Mouse (Mus musculus) gastrocnemius, postnatal 36 days (tissue): ENCODE data around the gene Trim39. TPM values are rescaled to one million over a fixed set of nuclear protein-coding genes. Genes with fewer than 3 reads are reported as not detected.

Source experiments
- DNase-seq, 2 experiments: peaks; one replicate each; pipeline ENCODE4 v3.0.0; 2022
- intact Hi-C: fragments of 180-260 bp; cut with DNase I; formaldehyde crosslinking; loops from one replicate; pipeline ENCODE4 v1.15.1; 2025
- long read RNA-seq, 2 experiments: library from polyadenylated mRNA; stranded (forward); transcript quantifications; one replicate each; pipeline ENCODE4 v2.0.0; 2021
- total RNA-seq, 2 experiments: library from RNA; stranded (reverse); gene quantifications; 2 replicates each; pipeline ENCODE4 v1.2.3; 2021

The Trim39 gene
- total RNA-seq: 1 to 10 TPM; 4.0 to 5.9 TPM
- long read RNA-seq, experiment 1, partial matches to known transcripts: 0 of 3 reads
- long read RNA-seq, experiment 1, other reads (novel, unspliced or antisense): 1 of 3 reads
- long read RNA-seq, experiment 2, partial matches to known transcripts: 0 of 2 reads
- long read RNA-seq, experiment 2, other reads (novel, unspliced or antisense): 2 of 2 reads

- intact Hi-C loops: no loop called here
- DNase-seq: peak; percentile 51 to 88
Measured at GRCm38 (mm10) chr17:36271586-36272256, at the start of gene Trim39. Gene Trim39 (minus strand): TSS chr17:36272247.

GRCm38 (mm10) chr17:36315689-36316253 is 43.7 kb upstream of the Trim39 start:
- DNase-seq: no peak
- intact Hi-C loops: loop anchor here (5.0 kb wide), 1 partner anchor 107 kb away; no protein-coding TSS in a partner anchor

- DNase-seq: no peak
- intact Hi-C loops: loop anchor here (5.0 kb wide), 1 partner anchor 107 kb away; no protein-coding TSS in a partner anchor
Measured at GRCm38 (mm10) chr17:36315041-36315688, 43.1 kb upstream of the Trim39 start.

- intact Hi-C loops: no loop called here
- no peak for DNase-seq
Measured at GRCm38 (mm10) chr17:36314511-36314910, 42.5 kb upstream of the Trim39 start.

- intact Hi-C loops: loop anchor here (2.0 to 5.0 kb wide), 2 partner anchors 46 to 108 kb away; no protein-coding TSS in a partner anchor
- no peak for DNase-seq
Measured at GRCm38 (mm10) chr17:36309293-36309692, 37.2 kb upstream of the Trim39 start.

- intact Hi-C loops: loop anchor here (2.0 to 5.0 kb wide), 2 partner anchors 46 to 108 kb away; no protein-coding TSS in a partner anchor
Measured at GRCm38 (mm10) chr17:36308855-36309254, 36.8 kb upstream of the Trim39 start.

DNA sequence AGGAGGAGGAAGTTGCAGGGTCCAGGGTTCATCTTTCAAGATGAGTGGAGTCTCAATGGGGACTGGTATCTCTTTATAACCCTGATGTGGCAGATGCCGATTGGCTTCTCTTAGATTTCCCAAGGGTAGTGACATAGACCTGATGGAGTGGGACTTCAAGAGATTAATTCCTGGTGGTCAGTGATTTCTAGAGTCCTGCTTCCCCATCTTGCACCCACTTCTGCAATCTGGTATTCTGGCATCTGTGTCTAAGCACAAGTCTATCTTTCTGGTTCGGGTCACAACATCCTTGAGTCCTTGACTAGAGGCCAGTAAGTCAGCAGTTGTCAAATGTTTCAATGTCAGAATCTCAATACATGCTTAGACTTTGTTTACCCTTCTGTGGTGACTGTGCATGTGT is 14.3 kb upstream of the Trim39 start, which contains the start of gene H2-M10.2:
TSS of gene H2-M10.2 (minus strand) at position 101 of the 400 bp plus-strand sequence.
- intact Hi-C loops: no loop called here
- no peak for DNase-seq

More at GRCm38 (mm10) chr17:36308855-36309254, 36.8 kb upstream of the Trim39 start:
- peak; percentile 18 to 52 for DNase-seq

DNA sequence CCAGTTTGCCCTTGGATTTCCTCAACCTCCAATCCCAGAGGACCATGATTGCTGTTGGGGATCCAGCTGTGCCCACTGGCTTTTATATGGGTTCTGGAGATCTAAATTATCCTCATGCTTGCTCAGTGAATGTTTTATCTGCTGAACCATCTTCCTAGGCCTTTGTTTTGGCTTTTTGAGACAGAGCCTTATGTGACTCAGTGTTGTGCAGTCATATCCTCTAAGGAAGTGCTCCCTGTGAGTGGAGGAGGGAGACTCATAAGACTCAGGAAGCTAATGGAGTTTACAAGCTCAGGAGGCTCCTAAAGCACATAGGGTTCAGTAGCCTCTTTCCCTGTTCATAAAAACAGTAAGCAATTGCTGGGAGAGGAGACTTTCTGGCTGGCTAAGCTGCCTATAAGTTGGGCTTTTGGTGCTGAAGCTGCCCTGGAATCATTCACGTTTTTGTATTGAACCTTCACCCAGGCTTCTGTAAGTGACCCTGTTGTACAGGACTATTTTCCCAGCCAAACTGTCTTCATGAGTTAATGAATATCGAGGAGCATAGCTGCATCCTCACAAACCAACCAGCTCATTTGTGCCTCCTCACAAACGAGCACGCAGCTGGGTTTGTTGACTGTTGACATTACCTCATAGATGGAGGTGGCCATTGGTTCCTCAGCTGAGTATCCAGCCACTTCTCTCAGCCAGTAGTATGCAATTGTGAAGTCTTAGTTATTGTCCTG is 9.6 kb upstream of the Trim39 start:
- intact Hi-C loops: no loop called here
- no peak for DNase-seq

DNA sequence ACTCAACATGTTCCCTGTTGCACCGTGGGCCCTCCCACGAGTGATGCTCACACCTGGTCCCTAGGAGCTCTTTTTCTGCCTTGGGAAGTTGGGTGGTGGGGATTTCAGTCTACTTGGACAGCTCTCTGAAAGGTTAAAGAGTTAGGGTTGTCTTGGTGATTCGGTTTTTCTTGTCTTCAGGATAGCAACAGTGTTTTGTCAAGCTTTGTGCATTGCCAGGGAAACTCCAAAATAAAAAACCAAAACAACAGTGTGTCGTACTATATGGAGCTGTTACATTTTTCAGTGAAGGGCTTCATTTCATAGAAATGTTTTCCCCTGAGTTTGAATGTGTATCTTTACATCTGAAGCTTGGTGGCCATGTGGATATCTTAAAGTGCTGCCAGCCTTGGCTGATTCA is 2.7 kb upstream of the Trim39 start:
- intact Hi-C loops: no loop called here
- DNase-seq: no peak

DNA sequence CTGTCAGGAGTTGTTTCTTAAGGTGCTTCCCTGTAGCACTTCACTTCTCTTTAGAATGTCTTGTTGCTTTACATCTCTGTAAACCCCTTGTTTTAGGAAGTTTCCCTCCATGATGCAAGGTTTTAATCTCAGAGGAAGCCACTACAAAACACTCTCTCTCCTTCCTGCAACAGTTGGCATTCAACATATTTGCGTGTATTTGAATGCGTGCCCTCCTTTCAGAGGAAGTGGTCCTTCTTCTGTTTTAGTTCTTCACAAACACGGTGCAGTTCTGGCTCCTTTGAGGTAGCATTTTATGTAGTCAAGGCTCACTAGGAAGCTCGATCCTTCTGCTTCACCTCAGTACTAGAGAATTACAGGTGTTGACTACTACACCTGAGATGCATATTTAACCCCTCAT is 1.7 kb upstream of the Trim39 start:
- DNase-seq: no peak
- intact Hi-C loops: no loop called here

GRCm38 (mm10) chr17:36272643-36273366 is 758 bp upstream of the Trim39 start:
- intact Hi-C loops: no loop called here
- no peak for DNase-seq

GRCm38 (mm10) chr17:36270956-36271585 is 976 bp downstream of the Trim39 start:
- peak; percentile 77 to 90 for DNase-seq
- intact Hi-C loops: no loop called here

GRCm38 (mm10) chr17:36265834-36266233 is 6.2 kb downstream of the Trim39 start:
- DNase-seq: no peak
- intact Hi-C loops: no loop called here

DNA sequence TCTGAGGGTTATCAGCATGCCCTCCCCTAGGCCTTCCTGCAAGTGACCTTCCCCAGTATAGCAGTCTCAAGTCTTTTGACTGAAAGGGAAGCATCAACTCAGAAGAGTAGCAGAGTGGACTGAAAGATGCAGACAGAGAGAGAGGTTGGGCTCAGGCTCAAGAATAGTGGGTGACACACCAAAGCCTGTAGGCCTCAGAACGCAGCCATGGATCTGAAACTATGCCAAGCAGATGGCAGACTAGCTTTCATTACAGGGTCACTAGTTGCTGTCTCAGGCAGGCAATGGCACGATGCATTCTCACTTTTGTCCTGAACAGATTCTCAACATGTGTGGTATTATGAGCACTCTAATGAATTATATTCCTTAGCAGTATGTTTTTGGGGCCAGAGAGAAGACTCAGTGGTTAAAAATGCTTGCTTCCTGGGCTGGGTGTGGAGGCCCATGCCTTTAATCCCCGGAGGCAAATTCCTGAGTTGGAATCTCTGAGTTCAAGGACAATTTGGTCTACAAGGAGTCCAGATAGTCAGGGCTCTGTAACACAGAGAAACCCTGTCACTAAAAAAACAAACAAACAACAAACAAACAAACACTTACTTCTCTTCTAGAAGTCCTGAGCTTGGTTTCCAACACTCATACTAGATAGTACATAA is 7.6 kb downstream of the Trim39 start:
- no peak for DNase-seq
- intact Hi-C loops: no loop called here

DNA sequence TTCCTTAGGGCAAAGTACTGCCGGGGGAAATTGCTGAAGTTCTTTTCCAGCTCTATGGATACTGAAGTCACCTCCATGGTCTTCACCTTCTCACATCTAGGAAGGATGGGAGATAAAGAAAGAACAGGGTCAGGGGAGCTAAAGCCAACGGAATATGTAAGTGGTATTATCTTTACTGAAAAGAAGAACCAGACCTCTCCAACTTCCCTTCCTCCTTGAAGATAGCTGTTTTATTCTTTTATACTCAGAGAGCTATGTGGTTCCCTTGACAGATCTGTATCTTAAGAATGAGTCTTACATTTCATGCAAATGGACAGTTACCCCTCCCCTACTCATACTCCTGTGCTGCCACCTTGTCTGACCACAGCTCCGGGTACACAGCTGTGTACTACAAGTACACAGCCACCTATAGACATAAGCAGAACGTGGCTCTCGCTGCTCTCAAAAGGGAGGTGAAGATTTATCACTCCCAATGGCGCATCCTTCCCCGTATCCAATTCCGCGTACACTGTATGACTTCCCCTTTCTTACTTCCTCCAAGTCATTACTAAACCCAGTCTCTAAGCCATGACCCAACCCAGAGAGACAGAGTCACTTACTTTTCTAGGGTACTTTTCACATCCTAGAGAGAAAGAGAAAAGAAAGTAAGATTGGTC is 10.4 kb downstream of the Trim39 start:
- intact Hi-C loops: no loop called here
- DNase-seq: no peak

DNA sequence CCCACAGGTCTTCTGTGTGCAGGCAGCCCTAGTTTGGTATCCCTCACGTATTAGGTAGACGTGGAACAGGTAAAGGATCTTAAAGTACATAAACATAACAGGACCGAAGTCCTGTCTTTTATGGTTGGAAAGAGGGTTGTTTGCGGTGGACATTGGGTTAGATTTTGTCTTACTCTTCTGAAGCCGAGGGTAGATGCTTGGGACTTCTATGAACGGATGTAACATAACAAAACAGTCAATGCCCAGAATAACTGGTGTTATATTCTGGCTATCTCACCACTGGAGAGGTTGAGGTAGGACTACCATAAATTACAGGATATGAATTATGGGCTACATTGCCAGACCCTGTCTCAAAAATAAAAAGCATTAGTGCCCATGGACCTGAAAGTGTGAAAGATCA is 14.1 kb downstream of the Trim39 start, which contains the start of gene Rpp21:
TSS of gene Rpp21 (minus strand) at position 101 of the 400 bp plus-strand sequence.
- no peak for DNase-seq
- intact Hi-C loops: no loop called here

- intact Hi-C loops: no loop called here
- peak; percentile 70 to 72 for DNase-seq
Measured at GRCm38 (mm10) chr17:36257241-36257947, 14.7 kb downstream of the Trim39 start.
